Comparison of ENCODE assay signal across 9 mouse cellular contexts in genomic region chr11:120609250-120609649, GRCm38 (mm10). TPM values are rescaled to one million over a fixed set of nuclear protein-coding genes. Genes with fewer than 3 reads are reported as not detected.
DNase-seq lines count a peak whose midpoint lies in the region; ATAC-seq and TF ChIP-seq lines count a peak whose summit lies in the region.
"Had no signal": no experiment of that assay in that cellular context is flagged by ENCODE, and none has a peak within 500 bp of the region (broad histone marks: within the 10 kb centered on the region; RNA-seq: fewer than 3 reads in every experiment).

No protein-coding gene starts in this region.

- H3K9ac ChIP-seq in midbrain, embryonic 11.5 days (ENCODE audit: low read length): no peak overlapping the region; the same call in 1 of the 2 replicates
- H3K9ac ChIP-seq in midbrain, embryonic 13.5 days (replicated peaks): no peak overlapping the region
- no peak overlapping the region for H3K9ac ChIP-seq in kidney, postnatal 0 days (ENCODE audit: low read depth, low read length)
- no peak overlapping the region for H3K9ac ChIP-seq in stomach, embryonic 15.5 days

- H3K4me2 ChIP-seq in midbrain, embryonic 11.5 days: no peak overlapping the region
- no peak overlapping the region for H3K4me2 ChIP-seq in midbrain, embryonic 13.5 days (replicated peaks)
- peak overlapping the region; percentile 49 for H3K4me2 ChIP-seq in kidney, postnatal 0 days (ENCODE audit: low read length)
- H3K4me2 ChIP-seq in stomach, embryonic 15.5 days: peak overlapping the region; percentile 71

- peaks cover 10% of the 10 kb centered on the region for H3K4me1 ChIP-seq in midbrain, embryonic 11.5 days (ENCODE audit: control insufficient read depth, insufficient read depth, low read length)
- peaks cover 20% of the 10 kb centered on the region for H3K4me1 ChIP-seq in midbrain, embryonic 13.5 days (replicated peaks)
- H3K4me1 ChIP-seq in kidney, postnatal 0 days (replicated peaks; ENCODE audit: insufficient read depth, low read length): peaks cover 6% of the 10 kb centered on the region
- peaks cover 18% of the 10 kb centered on the region for H3K4me1 ChIP-seq in stomach, embryonic 15.5 days

- peak; percentile 31; the same call in 1 of the 2 replicates for ATAC-seq in midbrain, embryonic 11.5 days (ENCODE audit: low FRiP score)
- ATAC-seq in midbrain, embryonic 13.5 days: no peak
- peak; percentile 41; the same call in 1 of the 2 replicates for ATAC-seq in kidney, postnatal 0 days (replicated peaks; ENCODE audit: low FRiP score, low read depth)
- peak; percentile 71 for ATAC-seq in stomach, embryonic 15.5 days (ENCODE audit: insufficient read depth, low FRiP score, low read depth)
- ATAC-seq in erythroid progenitor cell, adult 5-6 weeks (replicated peaks; ENCODE audit: low FRiP score, poor library complexity, severe bottlenecking): no peak
- ATAC-seq: forebrain, embryonic 16.5 days had no signal

- peaks cover 12% of the 10 kb centered on the region for H3K36me3 ChIP-seq in midbrain, embryonic 11.5 days (ENCODE audit: control insufficient read depth, insufficient read depth, low read length)
- peaks cover 78% of the 10 kb centered on the region for H3K36me3 ChIP-seq in midbrain, embryonic 13.5 days
- peaks cover 36% of the 10 kb centered on the region for H3K36me3 ChIP-seq in kidney, postnatal 0 days (ENCODE audit: insufficient read depth, low read length)
- peaks cover 46% of the 10 kb centered on the region for H3K36me3 ChIP-seq in stomach, embryonic 15.5 days

- no peak overlapping the region for H3K27ac ChIP-seq in midbrain, embryonic 11.5 days (ENCODE audit: low read depth, low read length)
- no peak overlapping the region for H3K27ac ChIP-seq in midbrain, embryonic 13.5 days
- H3K27ac ChIP-seq in kidney, postnatal 0 days: peak overlapping the region; percentile 31; the same call in 1 of the 2 replicates
- no peak overlapping the region for H3K27ac ChIP-seq in stomach, embryonic 15.5 days

- DNase-seq in adrenal gland, adult (ENCODE audit: inconsistent age in 2 of 2, low spot score in 1 of 2): peak; percentile 66 to 81
- DNase-seq in adrenal gland, adult 8-10 months: no peak
- DNase-seq in midbrain, embryonic 11.5 days (ENCODE audit: low spot score, missing footprints): no peak
- DNase-seq in kidney, postnatal 0 days (ENCODE audit: low spot score): peak; percentile 33
- DNase-seq in right cerebral cortex, postnatal 36 days (ENCODE audit: low spot score in 2 of 2): no peak

- H3K27me3 ChIP-seq in midbrain, embryonic 11.5 days (ENCODE audit: control insufficient read depth, insufficient read depth, low read length): peaks cover 4% of the 10 kb centered on the region; the same call in 1 of the 2 replicates
- peaks cover 17% of the 10 kb centered on the region; the same call in 1 of the 2 replicates for H3K27me3 ChIP-seq in midbrain, embryonic 13.5 days
- no peaks in the 10 kb centered on the region for H3K27me3 ChIP-seq in kidney, postnatal 0 days (ENCODE audit: insufficient read depth, low read length)
- H3K27me3 ChIP-seq in stomach, embryonic 15.5 days (replicated peaks): no peaks in the 10 kb centered on the region

- no peaks in the 10 kb centered on the region for H3K9me3 ChIP-seq in midbrain, embryonic 11.5 days (ENCODE audit: control insufficient read depth, low read length)
- no peaks in the 10 kb centered on the region for H3K9me3 ChIP-seq in midbrain, embryonic 13.5 days
- no peaks in the 10 kb centered on the region for H3K9me3 ChIP-seq in kidney, postnatal 0 days (replicated peaks; ENCODE audit: low read length)
- no peaks in the 10 kb centered on the region for H3K9me3 ChIP-seq in stomach, embryonic 15.5 days

- WGBS in midbrain, embryonic 11.5 days: 37% methylated on average over 7 of the region's 8 CpGs
- 32% methylated on average over 8 of the region's 8 CpGs for WGBS in midbrain, embryonic 13.5 days
- 30% methylated on average over 8 of the region's 8 CpGs for WGBS in kidney, postnatal 0 days
- WGBS in stomach, embryonic 15.5 days: 36% methylated on average over 8 of the region's 8 CpGs

- no peak overlapping the region for H3K4me3 ChIP-seq in midbrain, embryonic 11.5 days (ENCODE audit: low read depth, low read length)
- H3K4me3 ChIP-seq in midbrain, embryonic 13.5 days (replicated peaks): no peak overlapping the region
- 0 out of 2 replicates have a peak overlapping the region, but pooled peaks have one; percentile 8 for H3K4me3 ChIP-seq in kidney, postnatal 0 days (replicated peaks; ENCODE audit: low read depth, low read length)
- H3K4me3 ChIP-seq in stomach, embryonic 15.5 days (replicated peaks): no peak overlapping the region

- no peak for TF ChIP-seq CTCF in kidney, postnatal 0 days (IDR thresholded peaks at IDR 0.05; ENCODE audit: low read depth)

RNA-seq across cellular contexts. Expression of gene Npb, which starts 1.0 kb away (rescaled TPM):
- 1 to 10 TPM in 2 of 4 experiments, not detected in 2; 1.3 to 2.1 TPM for total RNA-seq in adrenal gland, adult 8-10 months (2022)
- 0.38 TPM in 1 of 2 replicates, not detected in the other for polyA plus RNA-seq in midbrain, embryonic 11.5 days (2014; fragmentation: Nextera tagmentation; extraction: Ambion mirVana)
- polyA plus RNA-seq in midbrain, embryonic 13.5 days (2015; fragmentation: Nextera tagmentation; extraction: Ambion mirVana): 0.54 and 0.95 TPM in 2 replicates
- 48.0 and 51.4 TPM in 2 replicates for polyA plus RNA-seq in kidney, postnatal 0 days (2015; fragmentation: Nextera tagmentation; extraction: Ambion mirVana)
- polyA plus RNA-seq in stomach, embryonic 15.5 days (2015; fragmentation: Nextera tagmentation; extraction: Ambion mirVana): 9.8 and 12.1 TPM in 2 replicates
- total RNA-seq in erythroid progenitor cell, adult 5-6 weeks (2015; ENCODE audit: low replicate concordance): not detected in 2 replicates
- total RNA-seq in erythroid progenitor cell, adult 5-6 weeks (2017; ENCODE audit: low replicate concordance): not detected in 2 replicates
- polyA plus RNA-seq: forebrain, embryonic 16.5 days had no signal

RNA-seq across cellular contexts. Expression of gene Pcyt2, which starts 8.5 kb away (rescaled TPM):
- total RNA-seq in adrenal gland, adult 8-10 months (2022): 100 to 1,000 TPM; 201 to 310 (median 259) TPM
- polyA plus RNA-seq in midbrain, embryonic 11.5 days (2014; fragmentation: Nextera tagmentation; extraction: Ambion mirVana): 89.4 and 101 TPM in 2 replicates
- polyA plus RNA-seq in midbrain, embryonic 13.5 days (2015; fragmentation: Nextera tagmentation; extraction: Ambion mirVana): 167 TPM in 2 replicates
- 116 and 118 TPM in 2 replicates for polyA plus RNA-seq in kidney, postnatal 0 days (2015; fragmentation: Nextera tagmentation; extraction: Ambion mirVana)
- 183 and 188 TPM in 2 replicates for polyA plus RNA-seq in stomach, embryonic 15.5 days (2015; fragmentation: Nextera tagmentation; extraction: Ambion mirVana)
- total RNA-seq in erythroid progenitor cell, adult 5-6 weeks (2015; ENCODE audit: low replicate concordance): 13.3 and 14.7 TPM in 2 replicates
- total RNA-seq in erythroid progenitor cell, adult 5-6 weeks (2017; ENCODE audit: low replicate concordance): 20.7 and 23.1 TPM in 2 replicates

RNA-seq across cellular contexts. Expression of gene Anapc11, which starts 11.0 kb away (rescaled TPM):
- total RNA-seq in adrenal gland, adult 8-10 months (2022): 100 to 1,000 TPM in 2 of 4 experiments, 10 to 100 TPM in 2; 90.3 to 112 (median 98.6) TPM
- polyA plus RNA-seq in midbrain, embryonic 11.5 days (2014; fragmentation: Nextera tagmentation; extraction: Ambion mirVana): 178 and 204 TPM in 2 replicates
- polyA plus RNA-seq in midbrain, embryonic 13.5 days (2015; fragmentation: Nextera tagmentation; extraction: Ambion mirVana): 180 and 183 TPM in 2 replicates
- 159 and 168 TPM in 2 replicates for polyA plus RNA-seq in kidney, postnatal 0 days (2015; fragmentation: Nextera tagmentation; extraction: Ambion mirVana)
- polyA plus RNA-seq in stomach, embryonic 15.5 days (2015; fragmentation: Nextera tagmentation; extraction: Ambion mirVana): 196 and 200 TPM in 2 replicates
- total RNA-seq in erythroid progenitor cell, adult 5-6 weeks (2015; ENCODE audit: low replicate concordance): 28.1 and 35.0 TPM in 2 replicates
- total RNA-seq in erythroid progenitor cell, adult 5-6 weeks (2017; ENCODE audit: low replicate concordance): 2.8 and 12.1 TPM in 2 replicates

RNA-seq across cellular contexts. Expression of gene Alyref, which starts 11.1 kb away (rescaled TPM):
- total RNA-seq in adrenal gland, adult 8-10 months (2022): 100 to 1,000 TPM in 1 of 4 experiments, 10 to 100 TPM in 3; 52.1 to 102 (median 72.7) TPM
- polyA plus RNA-seq in midbrain, embryonic 11.5 days (2014; fragmentation: Nextera tagmentation; extraction: Ambion mirVana): 820 and 827 TPM in 2 replicates
- polyA plus RNA-seq in midbrain, embryonic 13.5 days (2015; fragmentation: Nextera tagmentation; extraction: Ambion mirVana): 303 and 358 TPM in 2 replicates
- 341 and 361 TPM in 2 replicates for polyA plus RNA-seq in kidney, postnatal 0 days (2015; fragmentation: Nextera tagmentation; extraction: Ambion mirVana)
- polyA plus RNA-seq in stomach, embryonic 15.5 days (2015; fragmentation: Nextera tagmentation; extraction: Ambion mirVana): 420 and 451 TPM in 2 replicates
- total RNA-seq in erythroid progenitor cell, adult 5-6 weeks (2015; ENCODE audit: low replicate concordance): 72.9 and 87.2 TPM in 2 replicates
- 142 and 227 TPM in 2 replicates for total RNA-seq in erythroid progenitor cell, adult 5-6 weeks (2017; ENCODE audit: low replicate concordance)

RNA-seq across cellular contexts. Expression of gene Sirt7, which starts 15.8 kb away (rescaled TPM):
- 10 to 100 TPM; 61.1 to 97.1 (median 75.7) TPM for total RNA-seq in adrenal gland, adult 8-10 months (2022)
- 29.5 and 33.2 TPM in 2 replicates for polyA plus RNA-seq in midbrain, embryonic 11.5 days (2014; fragmentation: Nextera tagmentation; extraction: Ambion mirVana)
- 42.7 and 51.3 TPM in 2 replicates for polyA plus RNA-seq in midbrain, embryonic 13.5 days (2015; fragmentation: Nextera tagmentation; extraction: Ambion mirVana)
- polyA plus RNA-seq in kidney, postnatal 0 days (2015; fragmentation: Nextera tagmentation; extraction: Ambion mirVana): 38.8 and 41.6 TPM in 2 replicates
- 38.1 and 39.0 TPM in 2 replicates for polyA plus RNA-seq in stomach, embryonic 15.5 days (2015; fragmentation: Nextera tagmentation; extraction: Ambion mirVana)
- 59.9 and 61.3 TPM in 2 replicates for total RNA-seq in erythroid progenitor cell, adult 5-6 weeks (2015; ENCODE audit: low replicate concordance)
- 81.2 and 85.6 TPM in 2 replicates for total RNA-seq in erythroid progenitor cell, adult 5-6 weeks (2017; ENCODE audit: low replicate concordance)

Comparison
In these comparisons a context has a peak if more than half of its experiments do, and no peak if none do; other contexts are left out.
1. DNase-seq: peak in adrenal gland, adult (2 of 2) and kidney, postnatal 0 days (single experiment); none in adrenal gland, adult 8-10 months (single experiment), midbrain, embryonic 11.5 days (single experiment) and right cerebral cortex, postnatal 36 days (0 of 2).
2. ATAC-seq: peak in midbrain, embryonic 11.5 days (single experiment), kidney, postnatal 0 days (single experiment) and stomach, embryonic 15.5 days (single experiment); none in midbrain, embryonic 13.5 days (single experiment) and erythroid progenitor cell, adult 5-6 weeks (single experiment).
3. H3K4me2 ChIP-seq: peak in kidney, postnatal 0 days (single experiment) and stomach, embryonic 15.5 days (single experiment); none in midbrain, embryonic 11.5 days (single experiment) and midbrain, embryonic 13.5 days (single experiment).